Mouse (Mus musculus): ENCODE data around the gene Gm44973.

- TF ChIP-seq CTCF (IDR thresholded peaks at IDR 0.05; ENCODE audit: borderline replicate concordance, insufficient read depth, low read length) (no peak), POLR2A (IDR thresholded peaks at IDR 0.05; ENCODE audit: low read depth, low read length) (no peak)
Measured at GRCm38 (mm10) chr7:5044981-5045380, 29.7 kb downstream of the Gm44973 start.
